Mouse (Mus musculus) large intestine, adult 2 months (tissue): ENCODE measurements around the gene Gm10570. TPM values are rescaled to one million over a fixed set of nuclear protein-coding genes. Genes with fewer than 3 reads are reported as not detected.

Source experiments
- DNase-seq: peaks from one replicate; pipeline ENCODE4 v3.0.0-alpha.2; 2012; ENCODE audit warnings: low read depth, low spot score
- WGBS: fragments of 180-500 bp; shearing (Covaris S2); methylation state at CpG from one replicate; pipeline ENCODE4 v1.1.7; 2018; 5-methylcytosine and 5-hydroxymethylcytosine counted together
- polyA plus RNA-seq: library from polyadenylated mRNA; depleted of rRNA; stranded (reverse); fragments of >200 nt; gene quantifications from 2 replicates; pipeline ENCODE4 v1.2.3, GENCODE M21; 2012

The Gm10570 gene
- polyA plus RNA-seq, 1 experiment: 0.35 TPM

- no peak for DNase-seq
These were observed 633 bp downstream of the Gm10570 start for GRCm38 (mm10) chr4:130307851-130308230.

GRCm38 (mm10) chr4:130306796-130307630, 1.5 kb downstream of the Gm10570 start:
- no peak for DNase-seq
- WGBS: 67% methylated on average over 10 of the region's 10 CpGs

More at GRCm38 (mm10) chr4:130307851-130308230, 633 bp downstream of the Gm10570 start:
- 1% methylated on average over 23 of the region's 23 CpGs for WGBS

GRCm38 (mm10) chr4:130304746-130305145, 3.7 kb downstream of the Gm10570 start:
- DNase-seq: no peak
- WGBS: 58% methylated on average over 3 of the region's 3 CpGs

DNA sequence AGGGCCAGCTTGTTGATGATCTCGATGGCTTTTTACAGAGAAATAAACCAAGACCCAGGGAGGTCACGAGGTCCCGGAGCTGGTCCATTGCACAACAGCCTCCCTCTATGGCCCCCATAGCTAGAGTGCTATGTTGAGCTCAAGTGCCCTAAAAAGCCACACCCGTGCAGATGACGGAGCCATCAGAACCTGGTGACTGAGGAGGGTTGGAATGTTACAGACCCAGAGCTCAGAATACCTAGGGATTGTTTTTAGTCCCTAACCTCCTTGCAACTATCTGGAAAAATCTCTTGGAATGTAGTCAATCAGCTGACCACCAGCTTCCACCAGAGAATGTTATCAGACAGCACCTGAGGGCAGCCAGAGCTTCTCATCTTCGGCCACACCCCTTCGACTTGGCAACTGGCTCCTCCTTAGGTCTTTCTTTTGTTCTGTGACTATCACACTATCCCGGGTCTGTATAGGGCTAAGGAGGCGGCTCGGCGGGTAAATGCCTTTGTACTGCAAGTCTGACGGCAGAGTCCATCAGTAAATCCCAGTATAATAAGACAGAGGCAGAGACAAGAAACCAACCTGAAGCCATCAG, 6.1 kb downstream of the Gm10570 start:
- DNase-seq: no peak
- 32% methylated on average over 12 of the region's 12 CpGs for WGBS

DNA sequence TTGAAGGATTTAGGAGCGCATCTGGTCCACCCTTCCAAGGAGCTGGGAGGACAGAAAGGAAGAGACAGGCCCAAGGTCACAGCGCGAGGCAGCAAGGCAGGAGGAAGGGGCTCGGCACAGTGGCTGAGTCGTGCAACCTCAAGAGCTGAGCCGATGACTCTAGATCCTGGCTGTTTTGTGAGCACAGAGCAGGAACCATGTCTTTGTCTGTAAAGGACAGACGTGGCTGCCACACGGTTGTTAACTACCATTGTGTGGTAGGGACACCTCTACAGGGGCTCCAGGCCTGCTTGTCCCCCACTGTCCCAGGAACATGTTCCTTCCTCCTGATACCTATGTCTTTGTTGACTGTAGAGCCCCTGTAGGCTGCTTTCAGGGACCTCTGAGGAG, 8.8 kb downstream of the Gm10570 start:
- DNase-seq: no peak
- 79% methylated on average over 8 of the region's 8 CpGs for WGBS

- no peak for DNase-seq
These were observed 9.4 kb downstream of the Gm10570 start for GRCm38 (mm10) chr4:130298877-130299628.

GRCm38 (mm10) chr4:130297123-130297529, 11.3 kb downstream of the Gm10570 start:
- no peak for DNase-seq

More at GRCm38 (mm10) chr4:130298877-130299628, 9.4 kb downstream of the Gm10570 start:
- 64% methylated on average over 11 of the region's 11 CpGs for WGBS

GRCm38 (mm10) chr4:130296243-130296965, 12.1 kb downstream of the Gm10570 start:
- DNase-seq: no peak
- 92% methylated on average over 13 of the region's 13 CpGs for WGBS

More at GRCm38 (mm10) chr4:130297123-130297529, 11.3 kb downstream of the Gm10570 start:
- 30% methylated on average over 13 of the region's 13 CpGs for WGBS

DNA sequence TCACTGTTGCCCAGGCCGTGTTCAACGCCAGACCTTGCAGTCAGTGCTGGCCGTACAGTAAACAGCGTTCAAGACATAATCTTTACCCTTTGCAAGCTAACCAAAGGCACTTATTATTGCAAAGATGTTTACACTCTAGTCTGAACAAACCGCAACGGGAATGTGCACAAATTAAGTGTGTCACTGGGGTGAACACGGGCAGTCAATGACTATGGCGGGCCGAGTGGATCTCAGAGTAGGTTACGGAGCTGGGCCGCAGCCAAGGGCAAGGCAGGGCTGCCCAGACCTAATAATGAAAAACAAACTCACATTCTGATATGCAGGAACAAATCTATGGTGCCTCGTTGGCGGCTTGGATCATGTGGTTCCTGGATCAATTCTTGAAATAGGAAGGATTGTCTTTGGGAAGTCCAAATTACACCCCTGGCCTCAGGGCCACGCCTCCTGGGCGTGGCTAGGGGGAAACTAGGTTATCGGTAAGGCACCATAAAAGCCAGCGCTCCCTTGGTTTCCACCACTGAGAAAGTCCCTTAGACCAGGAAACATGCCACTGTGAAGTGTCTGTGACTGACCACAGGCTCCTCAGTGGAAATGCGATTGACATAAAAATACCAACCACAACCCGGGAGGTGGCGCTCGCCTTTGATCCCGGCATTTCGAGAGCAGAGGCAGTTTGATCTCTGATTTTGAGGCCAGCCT, 13.3 kb downstream of the Gm10570 start:
- DNase-seq: peak; percentile 65
- 21% methylated on average over 23 of the region's 23 CpGs for WGBS

DNA sequence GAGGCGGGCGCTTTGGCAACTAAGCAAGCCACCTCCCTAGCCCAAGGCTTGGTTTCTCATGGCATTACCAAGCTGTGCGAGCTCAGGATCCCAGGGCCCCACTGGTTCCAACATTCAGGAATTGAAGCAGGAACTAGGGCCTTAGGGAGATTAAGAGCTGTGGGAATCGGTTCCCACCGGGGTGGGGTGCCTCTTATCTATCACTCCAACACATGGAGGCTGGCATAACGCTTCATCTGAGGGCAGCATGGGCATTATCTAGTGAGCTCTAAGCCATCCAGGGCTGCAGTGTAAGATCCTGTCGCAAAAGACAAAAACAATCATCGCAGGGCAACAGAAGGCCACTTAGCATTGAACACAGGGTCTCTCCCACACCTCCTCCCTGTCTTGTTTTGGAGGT, 14.0 kb downstream of the Gm10570 start:
- 86% methylated on average over 8 of the region's 8 CpGs for whole genome bisulfite sequencing
- no peak for DNase-seq

DNA sequence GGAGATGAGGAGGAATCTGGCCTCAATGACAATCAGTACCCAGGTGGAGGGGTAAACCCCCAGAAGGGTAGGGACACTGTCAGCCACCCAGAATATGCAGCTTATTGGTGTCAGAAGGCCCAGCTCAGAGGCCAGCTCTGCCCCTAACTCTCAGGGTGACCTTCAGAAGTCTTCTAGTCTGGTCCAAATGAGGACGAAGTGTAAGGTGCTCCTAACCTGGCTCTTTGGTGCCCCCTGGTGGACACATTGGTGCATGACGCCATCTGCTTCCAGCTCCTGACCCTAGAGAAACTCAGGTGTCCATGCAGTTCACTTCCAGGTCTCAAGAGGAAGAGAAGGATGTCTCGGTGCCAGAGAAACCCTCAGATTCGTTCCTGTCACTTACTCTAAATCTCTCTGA, 16.2 kb downstream of the Gm10570 start:
- WGBS: under 1% methylated on average over 4 of the region's 4 CpGs
- DNase-seq: peak; percentile 85

GRCm38 (mm10) chr4:130289824-130290223, 18.6 kb downstream of the Gm10570 start:
- no peak for DNase-seq
- 84% methylated on average over 3 of the region's 3 CpGs for WGBS

- 29% methylated on average over 3 of the region's 3 CpGs for WGBS
- DNase-seq: no peak
These were observed 21.9 kb downstream of the Gm10570 start for GRCm38 (mm10) chr4:130286531-130286930.

GRCm38 (mm10) chr4:130283826-130284225, 24.6 kb downstream of the Gm10570 start:
- no peak for DNase-seq
- 81% methylated on average over 9 of the region's 9 CpGs for WGBS

DNA sequence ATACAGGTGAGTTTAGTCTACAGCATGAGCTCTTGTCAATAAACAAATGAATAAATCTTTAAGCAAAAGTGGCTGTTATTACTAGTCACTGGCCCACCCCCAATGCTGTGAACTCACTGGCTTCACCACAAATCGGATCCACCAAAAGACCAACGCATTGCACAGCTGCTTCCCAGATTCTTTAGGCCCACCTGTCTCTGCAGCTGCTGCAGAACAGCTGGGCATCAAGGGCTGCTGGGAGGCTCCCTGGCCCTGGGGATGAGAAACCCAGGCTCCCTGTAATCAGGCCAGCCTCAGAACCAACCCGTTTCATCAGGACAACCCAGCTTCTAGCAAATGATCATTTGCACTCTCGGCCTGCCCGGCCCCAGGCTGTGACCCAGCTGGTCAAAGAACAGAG, 25.6 kb downstream of the Gm10570 start:
- DNase-seq: no peak
- 71% methylated on average over 5 of the region's 5 CpGs for WGBS

GRCm38 (mm10) chr4:130279105-130279504, 29.4 kb downstream of the Gm10570 start, which contains the start of gene Serinc2:
Gene Serinc2 (minus strand): TSS chr4:130279205.
- no peak for DNase-seq
- 81% methylated on average over 2 of the region's 2 CpGs for WGBS

- WGBS: 22% methylated on average over 7 of the region's 7 CpGs
- no peak for DNase-seq
These were observed 31.8 kb downstream of the Gm10570 start for GRCm38 (mm10) chr4:130276573-130277176.

GRCm38 (mm10) chr4:130275823-130276105, 32.7 kb downstream of the Gm10570 start:
- 37% methylated on average over 5 of the region's 5 CpGs for WGBS
- no peak for DNase-seq
